Mouse (Mus musculus): Measurements from ENCODE around the gene Terf2. TPM values are rescaled to one million over a fixed set of nuclear protein-coding genes. Genes with fewer than 3 reads are reported as not detected.
"Not testable (repeated sequence)": the region's sequence is repeated elsewhere in the genome, so short reads cannot be mapped to it uniquely, and the experiment has no call there.

Terf2 gene
- polyA plus RNA-seq, 1 experiment, result 12.7 TPM

DNA sequence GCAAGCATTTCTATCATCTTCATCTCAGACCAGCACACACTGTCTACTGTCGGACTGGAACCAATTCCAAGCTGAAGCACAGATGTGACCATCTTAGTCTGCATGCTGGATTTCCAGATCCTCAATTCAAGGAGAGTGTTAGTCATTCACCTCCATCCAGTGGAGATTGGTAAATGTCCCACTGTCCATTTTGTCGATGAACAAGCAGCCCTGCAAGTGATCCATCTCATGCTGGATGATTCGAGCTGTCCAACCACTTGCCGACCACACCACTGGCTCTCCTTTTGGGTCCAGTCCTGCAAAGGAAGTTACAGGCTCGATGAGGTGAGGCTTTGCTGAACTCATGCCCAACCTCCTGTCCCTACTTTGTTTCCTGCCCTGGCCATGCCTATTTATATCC lies 49.4 kb downstream of the Terf2 start:
- no peak for DNase-seq (ENCODE audit: low read depth in 1 of 2, low spot score in 2 of 2)
- no peak overlapping the region for H3K27ac ChIP-seq (ENCODE audit: insufficient read depth, low read length)
- TF ChIP-seq POLR2A (IDR thresholded peaks at IDR 0.05; ENCODE audit: low read depth, low read length) (no peak), CTCF (IDR thresholded peaks at IDR 0.05; ENCODE audit: extremely low read depth, insufficient read depth, insufficient read length, insufficient replicate concordance) (no peak)
- WGBS, result 69% methylated on average over 5 of the region's 5 CpGs
- H3K36me3 ChIP-seq (ENCODE audit: control insufficient read depth, insufficient read depth, low read length), result peaks cover 49% of the 10 kb centered on the region
- H3K27me3 ChIP-seq (ENCODE audit: control insufficient read depth, insufficient read depth, low read length), result no peaks in the 10 kb centered on the region
- peaks cover 4% of the 10 kb centered on the region; the same call in 1 of the 2 replicates for H3K4me1 ChIP-seq (ENCODE audit: control insufficient read depth, insufficient read depth, insufficient read length)
- no peak overlapping the region for H3K4me3 ChIP-seq (ENCODE audit: extremely low read depth, insufficient read depth, insufficient read length)

DNA sequence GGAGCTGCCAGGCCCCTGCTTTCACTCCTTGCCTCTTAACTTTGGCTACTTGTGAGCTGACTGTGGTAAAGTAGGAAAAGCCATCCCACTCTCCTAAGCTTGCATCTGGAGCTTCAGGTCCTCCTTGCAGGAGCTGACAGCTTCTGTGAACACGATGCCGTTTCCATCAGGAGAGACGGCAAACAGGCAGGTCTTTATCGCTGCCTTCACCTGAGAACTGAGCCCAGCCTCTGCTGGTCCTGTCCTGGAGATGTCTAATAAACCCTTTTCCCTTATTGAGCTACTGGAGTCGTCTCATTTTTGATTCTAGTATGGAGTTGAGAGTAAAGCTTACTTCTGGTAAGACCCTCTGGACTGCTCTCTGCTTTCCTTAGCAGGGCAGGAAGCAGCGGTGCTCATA lies 50.9 kb downstream of the Terf2 start:
- TF ChIP-seq CTCF (IDR thresholded peaks at IDR 0.05; ENCODE audit: extremely low read depth, insufficient read depth, insufficient read length, insufficient replicate concordance) (no peak), POLR2A (IDR thresholded peaks at IDR 0.05; ENCODE audit: low read depth, low read length) (no peak)
- Histone ChIP-seq H3K4me3 (ENCODE audit: extremely low read depth, insufficient read depth, insufficient read length) (no peak overlapping the region), H3K27ac (ENCODE audit: insufficient read depth, low read length) (no peak overlapping the region), H3K36me3 (ENCODE audit: control insufficient read depth, insufficient read depth, low read length) (peaks cover 51% of the 10 kb centered on the region), H3K27me3 (ENCODE audit: control insufficient read depth, insufficient read depth, low read length) (no peaks in the 10 kb centered on the region), H3K4me1 (ENCODE audit: control insufficient read depth, insufficient read depth, insufficient read length) (peaks cover 4% of the 10 kb centered on the region; the same call in 1 of the 2 replicates)
- WGBS, result 91% methylated on average over 6 of the region's 6 CpGs
- DNase-seq (ENCODE audit: low read depth in 1 of 2, low spot score in 2 of 2), result no peak

DNA sequence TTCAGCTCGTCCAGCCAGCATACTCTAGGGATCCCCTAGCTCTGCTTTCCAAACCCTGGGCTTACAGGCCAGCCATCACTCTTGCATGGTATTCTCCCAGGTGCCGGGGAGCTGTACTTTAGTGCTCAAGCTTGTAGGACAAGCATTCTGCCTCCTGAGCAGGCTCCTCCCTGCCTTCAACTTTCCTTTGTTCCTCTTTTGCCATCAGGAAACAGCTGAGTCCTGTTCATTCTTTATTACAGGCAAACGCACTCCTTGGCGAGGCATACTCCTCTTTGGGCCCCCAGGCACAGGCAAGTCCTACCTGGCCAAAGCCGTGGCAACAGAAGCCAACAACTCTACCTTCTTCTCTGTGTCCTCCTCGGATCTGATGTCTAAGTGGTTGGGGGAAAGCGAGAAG lies 55.7 kb downstream of the Terf2 start:
- no peak for DNase-seq (ENCODE audit: low read depth in 1 of 2, low spot score in 2 of 2)
- no peak overlapping the region for H3K4me3 ChIP-seq (ENCODE audit: extremely low read depth, insufficient read depth, insufficient read length)
- H3K36me3 ChIP-seq (ENCODE audit: control insufficient read depth, insufficient read depth, low read length), result peaks cover 48% of the 10 kb centered on the region
- no peaks in the 10 kb centered on the region for H3K4me1 ChIP-seq (ENCODE audit: control insufficient read depth, insufficient read depth, insufficient read length)
- WGBS, result 61% methylated on average over 7 of the region's 7 CpGs
- TF ChIP-seq POLR2A (IDR thresholded peaks at IDR 0.05; ENCODE audit: low read depth, low read length), result no peak
- TF ChIP-seq CTCF (IDR thresholded peaks at IDR 0.05; ENCODE audit: extremely low read depth, insufficient read depth, insufficient read length, insufficient replicate concordance), result no peak
- H3K27ac ChIP-seq (ENCODE audit: insufficient read depth, low read length), result no peak overlapping the region
- H3K27me3 ChIP-seq (ENCODE audit: control insufficient read depth, insufficient read depth, low read length), result no peaks in the 10 kb centered on the region

DNA sequence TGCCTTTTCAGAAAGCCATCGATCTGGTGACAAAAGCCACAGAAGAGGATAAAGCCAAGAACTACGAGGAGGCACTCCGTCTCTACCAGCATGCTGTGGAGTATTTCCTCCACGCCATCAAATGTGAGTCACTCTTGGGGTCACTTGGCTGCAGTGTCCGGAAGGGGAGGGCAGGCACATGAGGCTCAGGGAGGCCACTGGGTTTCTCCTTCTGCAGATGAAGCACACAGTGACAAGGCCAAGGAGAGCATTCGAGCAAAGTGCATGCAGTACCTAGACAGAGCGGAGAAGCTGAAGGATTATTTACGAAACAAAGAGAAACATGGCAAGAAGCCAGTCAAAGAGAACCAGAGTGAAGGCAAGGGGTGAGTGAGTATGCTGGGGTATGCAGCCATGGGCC lies 59.7 kb downstream of the Terf2 start:
- Histone ChIP-seq H3K27me3 (ENCODE audit: control insufficient read depth, insufficient read depth, low read length) (no peaks in the 10 kb centered on the region), H3K36me3 (ENCODE audit: control insufficient read depth, insufficient read depth, low read length) (peaks cover 15% of the 10 kb centered on the region), H3K27ac (ENCODE audit: insufficient read depth, low read length) (no peak overlapping the region), H3K4me3 (ENCODE audit: extremely low read depth, insufficient read depth, insufficient read length) (no peak overlapping the region), H3K4me1 (ENCODE audit: control insufficient read depth, insufficient read depth, insufficient read length) (peaks cover 8% of the 10 kb centered on the region; the same call in 1 of the 2 replicates)
- TF ChIP-seq CTCF (IDR thresholded peaks at IDR 0.05; ENCODE audit: extremely low read depth, insufficient read depth, insufficient read length, insufficient replicate concordance) (no peak), POLR2A (IDR thresholded peaks at IDR 0.05; ENCODE audit: low read depth, low read length) (no peak)
- no peak for DNase-seq (ENCODE audit: low read depth in 1 of 2, low spot score in 2 of 2)
- WGBS, result 89% methylated on average over 8 of the region's 8 CpGs

DNA sequence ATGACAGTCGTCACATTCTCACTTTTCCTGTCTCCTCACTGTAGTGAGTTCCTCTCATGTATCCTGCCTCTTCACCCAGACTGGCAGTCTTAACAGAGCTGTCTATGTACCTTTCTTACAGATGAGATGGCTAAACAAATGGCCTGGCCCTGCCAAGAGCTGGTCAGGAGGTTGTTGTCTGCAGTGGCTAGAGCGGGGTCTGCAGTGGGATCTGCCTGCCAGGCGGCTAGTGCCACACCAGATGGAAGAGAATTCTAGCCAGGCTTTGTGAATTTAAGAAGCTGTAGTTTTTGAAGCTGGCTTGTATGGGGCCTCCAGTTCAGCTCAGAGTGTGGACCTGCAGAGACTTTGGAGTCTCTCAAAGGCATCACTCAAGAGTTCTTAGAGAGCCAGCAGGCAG lies 60.7 kb downstream of the Terf2 start:
- TF ChIP-seq CTCF (IDR thresholded peaks at IDR 0.05; ENCODE audit: extremely low read depth, insufficient read depth, insufficient read length, insufficient replicate concordance) (no peak), POLR2A (IDR thresholded peaks at IDR 0.05; ENCODE audit: low read depth, low read length) (no peak)
- no peak overlapping the region for H3K27ac ChIP-seq (ENCODE audit: insufficient read depth, low read length)
- H3K4me1 ChIP-seq (ENCODE audit: control insufficient read depth, insufficient read depth, insufficient read length), result peaks cover 8% of the 10 kb centered on the region; the same call in 1 of the 2 replicates
- no peak overlapping the region for H3K4me3 ChIP-seq (ENCODE audit: extremely low read depth, insufficient read depth, insufficient read length)
- 92% methylated on average over 3 of the region's 3 CpGs for WGBS
- H3K36me3 ChIP-seq (ENCODE audit: control insufficient read depth, insufficient read depth, low read length), result peaks cover 9% of the 10 kb centered on the region; the same call in 1 of the 2 replicates
- no peak for DNase-seq (ENCODE audit: low read depth in 1 of 2, low spot score in 2 of 2)
- H3K27me3 ChIP-seq (ENCODE audit: control insufficient read depth, insufficient read depth, low read length), result no peaks in the 10 kb centered on the region

DNA sequence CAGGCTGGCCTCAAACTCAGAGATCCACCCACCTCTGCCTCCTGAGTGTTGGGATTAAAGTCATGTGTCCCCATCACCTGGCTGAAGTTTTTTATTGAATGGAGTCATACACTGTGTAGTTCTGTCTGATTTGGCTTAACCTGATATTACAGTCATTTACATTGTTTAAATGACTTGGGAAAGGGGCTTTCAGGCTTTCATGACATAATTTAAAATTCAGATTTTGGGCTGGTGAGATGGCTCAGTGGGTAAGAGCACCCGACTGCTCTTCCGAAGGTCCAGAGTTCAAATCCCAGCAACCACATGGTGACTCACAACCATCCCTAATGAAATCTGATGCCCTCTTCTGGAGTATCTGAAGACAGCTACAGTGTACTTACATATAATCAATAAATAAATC lies 62.7 kb downstream of the Terf2 start:
- H3K4me1 ChIP-seq (ENCODE audit: control insufficient read depth, insufficient read depth, insufficient read length); DNase-seq (ENCODE audit: low read depth in 1 of 2, low spot score in 2 of 2); H3K27ac ChIP-seq (ENCODE audit: insufficient read depth, low read length); H3K36me3 ChIP-seq (ENCODE audit: control insufficient read depth, insufficient read depth, low read length); H3K27me3 ChIP-seq (ENCODE audit: control insufficient read depth, insufficient read depth, low read length); H3K4me3 ChIP-seq (ENCODE audit: extremely low read depth, insufficient read depth, insufficient read length): not testable (repeated sequence)
- 89% methylated on average over 2 of the region's 2 CpGs for WGBS

DNA sequence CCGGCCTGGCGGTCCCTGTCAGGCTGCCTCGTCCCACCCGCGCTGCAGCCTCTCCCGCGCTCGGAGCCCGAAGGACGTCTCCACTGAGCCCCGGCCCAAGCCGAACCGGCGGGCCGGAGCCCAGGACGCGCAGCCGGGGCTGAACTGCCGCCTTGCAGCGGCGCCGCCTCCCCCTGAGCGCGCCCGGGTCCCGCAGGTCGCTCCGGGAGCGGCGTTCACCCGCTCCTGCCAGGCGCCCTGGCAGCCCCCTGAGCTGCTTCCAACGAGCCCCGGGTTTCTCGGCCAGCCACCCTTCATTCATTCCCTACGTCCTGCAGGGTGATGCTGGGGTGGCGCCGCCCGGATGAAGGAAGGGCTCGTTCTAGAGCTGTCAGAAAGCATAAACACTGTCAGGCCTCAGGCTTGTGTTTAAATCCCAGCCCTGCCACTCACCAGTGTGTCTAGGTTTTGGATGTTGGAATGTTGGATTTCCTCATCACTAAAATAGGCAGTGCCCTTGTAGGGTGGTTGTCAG lies 64.7 kb downstream of the Terf2 start:
- no peak for TF ChIP-seq POLR2A (IDR thresholded peaks at IDR 0.05; ENCODE audit: low read depth, low read length)
- TF ChIP-seq CTCF (IDR thresholded peaks at IDR 0.05; ENCODE audit: extremely low read depth, insufficient read depth, insufficient read length, insufficient replicate concordance), result no peak
- Histone ChIP-seq H3K36me3 (ENCODE audit: control insufficient read depth, insufficient read depth, low read length) (peaks cover under 1% of the 10 kb centered on the region; the same call in 1 of the 2 replicates), H3K4me3 (ENCODE audit: extremely low read depth, insufficient read depth, insufficient read length) (peak overlapping the region; percentile 91), H3K4me1 (ENCODE audit: control insufficient read depth, insufficient read depth, insufficient read length) (peaks cover 8% of the 10 kb centered on the region; the same call in 1 of the 2 replicates), H3K27me3 (ENCODE audit: control insufficient read depth, insufficient read depth, low read length) (no peaks in the 10 kb centered on the region), H3K27ac (ENCODE audit: insufficient read depth, low read length) (peak overlapping the region; percentile 69)
- no peak for DNase-seq (ENCODE audit: low read depth in 1 of 2, low spot score in 2 of 2)
- WGBS, result under 1% methylated on average over 40 of the region's 40 CpGs

Measured in spleen, adult 2 months (tissue).